Mouse (Mus musculus) brain, embryonic 18.5 days (tissue): ENCODE measurements around the gene Hapln4.

ENCODE experiments used
- DNase-seq: peaks from one replicate; pipeline ENCODE4 v3.0.0-alpha.2; 2012; ENCODE audit warnings: low read depth, low spot score

Gene Hapln4

GRCm38 (mm10) chr8:70100241-70100640 is 17.0 kb downstream of the Hapln4 start:
- no peak for DNase-seq

GRCm38 (mm10) chr8:70104506-70104905 is 21.2 kb downstream of the Hapln4 start:
- DNase-seq = no peak

GRCm38 (mm10) chr8:70104922-70105321 is 21.7 kb downstream of the Hapln4 start:
- no peak for DNase-seq

DNA sequence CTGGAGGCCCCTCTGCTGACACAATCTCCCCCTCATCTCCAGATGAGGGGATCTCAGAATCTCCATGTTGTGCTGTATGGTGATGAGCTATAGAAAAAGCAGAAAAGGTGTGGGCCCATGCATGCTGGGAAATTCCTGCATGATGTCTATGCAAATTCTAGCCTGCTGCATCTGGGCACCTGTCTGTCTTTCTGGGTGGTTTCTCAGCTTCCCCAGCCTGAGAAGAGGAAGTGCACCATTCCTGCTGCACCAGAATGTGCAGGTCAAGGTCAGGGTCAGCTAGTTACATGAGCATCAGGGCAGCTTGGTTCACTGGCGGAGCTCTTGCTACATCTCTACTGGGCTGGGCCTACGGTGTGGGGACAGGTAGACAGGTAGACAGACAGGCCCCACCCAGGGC is 27.2 kb downstream of the Hapln4 start:
- no peak for DNase-seq

- DNase-seq = no peak
These were observed 28.0 kb downstream of the Hapln4 start for GRCm38 (mm10) chr8:70111192-70111795.

DNA sequence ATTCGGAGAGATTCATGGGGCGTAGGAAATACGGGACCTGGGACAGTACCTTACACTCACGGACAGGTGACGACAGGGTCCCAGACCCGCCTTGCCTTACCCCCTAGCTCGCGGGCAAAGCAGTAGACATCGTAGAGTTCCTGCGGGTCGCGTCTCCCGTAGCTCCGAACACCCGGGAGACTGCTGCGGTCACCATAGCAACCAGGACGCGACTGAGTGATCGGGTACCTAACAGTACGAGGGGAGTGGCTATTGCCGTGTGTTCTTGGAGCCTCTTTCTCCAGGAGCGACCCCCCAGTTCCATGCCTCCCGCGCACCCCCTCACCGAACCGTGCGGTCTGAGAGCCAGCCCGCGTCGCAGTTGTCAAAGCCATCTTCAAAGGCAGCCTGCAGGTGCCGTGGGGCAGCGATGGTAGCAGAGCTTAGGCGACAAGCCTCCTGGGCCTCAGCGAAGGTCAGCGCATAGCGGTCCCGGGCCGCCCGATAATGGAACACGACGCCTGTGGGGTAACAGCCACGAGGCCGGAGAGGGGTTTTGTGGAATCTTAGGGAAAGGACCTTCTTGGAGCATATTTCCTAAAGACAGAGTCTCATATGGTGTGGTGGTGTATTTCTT is 29.3 kb downstream of the Hapln4 start:
- no peak for DNase-seq

- DNase-seq = no peak
These were observed 31.2 kb downstream of the Hapln4 start for GRCm38 (mm10) chr8:70114488-70114887.

DNA sequence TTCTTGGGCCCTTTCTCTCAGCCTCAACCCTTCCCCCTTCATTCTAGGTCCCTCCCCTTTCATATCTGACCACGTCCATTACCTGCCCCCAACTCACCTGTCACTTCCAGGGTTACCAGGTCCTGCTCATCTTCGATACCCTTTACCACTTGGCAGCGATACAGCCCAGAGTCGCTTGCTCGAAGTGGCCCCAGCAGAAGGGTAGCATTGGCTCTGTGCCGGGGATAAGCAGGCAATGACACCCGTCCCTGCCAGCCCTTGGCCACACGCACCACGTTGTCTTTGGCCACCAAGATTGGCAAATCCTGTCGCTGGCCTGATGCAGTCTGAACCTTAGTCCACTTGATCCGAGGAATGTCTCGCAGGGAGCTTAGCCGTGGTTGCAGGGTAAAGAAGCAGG is 31.6 kb downstream of the Hapln4 start:
- no peak for DNase-seq

- no peak for DNase-seq
These were observed 34.4 kb downstream of the Hapln4 start for GRCm38 (mm10) chr8:70117611-70118010.

DNA sequence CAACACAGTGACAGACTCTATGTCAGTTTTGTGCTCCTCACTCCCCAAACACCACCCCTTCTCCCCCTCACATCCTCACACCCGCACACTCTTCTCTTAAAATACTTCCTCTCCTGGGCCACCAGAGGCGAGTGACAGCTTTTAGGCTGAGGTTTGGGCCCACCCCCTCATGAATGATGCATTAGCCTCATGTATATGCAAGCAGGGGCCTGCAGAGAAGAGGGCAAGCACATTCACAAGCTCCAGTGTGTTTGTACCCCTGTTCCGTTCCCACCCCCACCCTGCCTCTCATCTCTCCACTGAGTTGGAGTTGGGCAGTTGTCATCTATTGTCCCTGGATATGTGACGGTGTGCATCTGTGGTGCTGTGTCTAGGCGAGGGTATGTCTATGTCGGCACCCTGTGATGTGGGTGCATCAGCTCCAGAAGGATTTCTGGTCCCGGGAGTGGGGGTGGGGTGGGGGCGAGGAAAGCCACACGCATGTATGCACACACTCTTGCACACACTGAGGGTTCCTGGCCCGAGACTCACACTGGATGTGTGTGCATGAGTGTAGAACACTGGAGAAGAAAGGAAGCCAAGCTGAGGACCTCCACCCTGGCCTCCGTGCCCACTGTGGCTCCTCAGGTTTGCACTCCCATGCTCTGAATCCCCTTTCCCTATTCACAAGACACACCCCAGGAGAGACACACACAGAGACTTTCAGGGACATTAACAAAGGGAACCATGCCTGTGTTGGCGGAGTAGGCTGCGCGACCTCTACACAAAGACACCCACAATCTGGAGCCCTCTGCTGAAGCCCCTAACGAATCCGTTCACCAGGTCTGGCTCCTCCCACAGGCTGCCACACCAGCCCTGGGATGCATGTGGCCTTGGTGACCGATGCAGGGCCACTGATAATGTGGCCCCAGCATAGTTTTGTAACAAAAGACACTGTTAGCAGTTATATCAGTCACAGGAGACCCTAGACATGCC is 35.8 kb downstream of the Hapln4 start:
- peak; percentile 74 for DNase-seq

DNA sequence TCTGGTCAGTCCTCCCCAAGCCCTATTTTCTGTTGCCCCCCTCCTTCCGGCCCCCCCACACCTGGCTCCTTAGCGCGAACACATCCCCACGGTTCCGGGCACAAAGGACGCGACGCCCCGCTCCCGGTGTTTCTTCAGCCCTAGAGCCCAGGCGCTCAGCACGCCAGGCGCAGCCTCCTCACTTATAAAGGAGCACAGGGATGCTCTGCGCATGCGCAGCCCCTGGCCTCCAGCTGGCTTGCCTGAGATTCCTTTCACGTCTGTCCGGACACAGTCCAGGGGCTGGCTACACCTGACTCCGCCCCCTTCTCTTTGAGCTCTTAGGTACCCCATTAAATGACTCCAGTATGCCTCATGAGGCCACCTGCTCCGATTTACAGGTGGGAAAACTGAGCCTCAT is 37.4 kb downstream of the Hapln4 start, which contains the start of gene Ncan:
Ncan (minus strand) TSS at position 207 of the 400 bp plus-strand sequence.
- DNase-seq = peak; percentile 69

DNA sequence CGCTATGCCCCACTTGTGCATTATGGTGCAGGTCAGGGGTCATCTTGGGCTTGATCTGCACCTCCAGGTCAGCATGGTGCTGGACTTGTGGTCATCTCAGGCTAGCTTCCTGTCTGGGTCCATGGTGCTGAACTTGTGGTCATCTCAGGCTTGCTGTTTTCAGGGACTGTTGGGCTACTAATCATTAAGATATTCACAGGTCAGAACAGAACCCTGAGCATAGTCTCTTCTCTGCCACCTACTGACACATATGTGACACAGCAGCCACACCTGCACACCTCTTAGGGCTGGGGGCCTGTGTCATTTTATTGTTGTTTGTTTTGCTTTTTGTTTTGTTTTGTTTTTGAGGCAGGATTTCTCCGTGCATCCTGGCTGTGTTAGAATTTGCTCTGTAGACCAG is 39.6 kb downstream of the Hapln4 start:
- no peak for DNase-seq

- no peak for DNase-seq
These were observed 41.7 kb downstream of the Hapln4 start for GRCm38 (mm10) chr8:70124992-70125391.

- no peak for DNase-seq
These were observed 45.2 kb downstream of the Hapln4 start for GRCm38 (mm10) chr8:70128435-70128834.

- no peak for DNase-seq
These were observed 46.2 kb downstream of the Hapln4 start for GRCm38 (mm10) chr8:70129309-70129952.

- no peak for DNase-seq
These were observed 46.8 kb downstream of the Hapln4 start for GRCm38 (mm10) chr8:70130066-70130465.

GRCm38 (mm10) chr8:70131166-70131883 is 48.1 kb downstream of the Hapln4 start, which contains the start of gene Nr2c2ap:
TSS of gene Nr2c2ap (plus strand) at chr8:70131333.
- no peak for DNase-seq

DNA sequence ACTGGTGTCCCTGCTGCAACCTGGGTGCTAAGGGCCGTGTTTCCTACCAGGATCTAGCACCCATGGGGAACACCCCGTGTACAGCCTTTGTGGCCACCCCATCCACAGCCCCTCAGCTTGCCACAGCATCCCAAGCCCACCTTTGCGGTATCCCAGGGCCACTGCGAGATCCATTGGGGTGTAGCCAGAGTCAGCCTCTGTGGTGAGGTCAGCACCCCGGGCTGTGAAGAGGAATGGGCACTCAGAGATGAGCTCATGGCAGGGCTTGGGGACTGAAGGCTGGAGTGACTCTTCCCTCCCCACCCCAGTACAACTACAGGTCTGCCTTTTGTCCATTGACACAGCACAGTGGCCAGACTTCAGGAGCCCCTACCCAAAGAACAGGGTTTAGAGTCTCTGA is 50.8 kb downstream of the Hapln4 start:
- DNase-seq = no peak

DNA sequence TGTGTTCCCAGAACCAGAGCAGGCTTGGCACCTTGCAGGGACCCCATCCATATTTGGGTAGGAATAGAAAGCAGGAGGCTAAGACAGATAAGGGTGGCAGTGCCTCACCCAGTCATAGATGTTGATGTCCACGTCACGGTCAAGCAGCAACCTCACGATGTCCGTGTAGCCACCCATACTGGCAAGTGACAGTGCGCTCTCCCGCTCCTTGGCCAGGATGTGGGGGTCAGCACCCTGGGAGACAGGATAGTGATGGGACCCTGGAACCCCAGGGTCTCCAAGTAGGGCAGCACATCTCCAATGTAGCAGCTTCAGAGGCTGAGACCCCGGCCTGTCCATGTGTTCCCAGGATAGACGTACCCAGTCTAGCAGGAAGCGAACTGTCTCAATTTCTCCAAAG is 51.7 kb downstream of the Hapln4 start:
- DNase-seq = no peak

GRCm38 (mm10) chr8:70136591-70136990 is 53.3 kb downstream of the Hapln4 start:
- no peak for DNase-seq

GRCm38 (mm10) chr8:70137890-70138289 is 54.6 kb downstream of the Hapln4 start:
- DNase-seq = no peak
